Mouse (Mus musculus) NIH3T3 (cell line): ENCODE results near the gene Hbq1b.
"Not testable (repeated sequence)": the region's sequence is repeated elsewhere in the genome, so short reads cannot be mapped to it uniquely, and the experiment has no call there.

Source experiments
- DNase-seq: peaks from one replicate; pipeline ENCODE4 v3.0.0-alpha.2; 2012; ENCODE audit warnings: low read depth

Hbq1b gene

DNA sequence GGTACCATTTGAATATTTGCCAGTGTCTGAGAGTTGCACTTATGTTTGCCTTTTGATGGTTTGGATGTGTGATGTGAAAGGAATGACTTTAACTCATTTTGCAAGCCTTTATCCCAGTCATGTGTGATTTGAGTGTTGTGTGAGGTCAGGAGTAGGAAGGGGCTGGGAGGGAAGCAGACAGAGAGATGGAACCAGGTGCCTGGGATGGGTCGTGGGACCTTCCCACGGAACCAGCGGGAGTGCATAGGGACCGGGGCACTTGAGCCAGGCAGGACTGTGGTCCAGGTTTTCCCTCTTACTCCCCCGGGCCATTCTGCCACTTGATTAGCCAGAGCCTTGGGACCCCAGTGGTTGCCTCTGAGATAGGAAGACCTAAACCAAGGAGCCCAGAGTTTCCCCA lies 18.8 kb upstream of the Hbq1b start:
- no peak for DNase-seq

DNA sequence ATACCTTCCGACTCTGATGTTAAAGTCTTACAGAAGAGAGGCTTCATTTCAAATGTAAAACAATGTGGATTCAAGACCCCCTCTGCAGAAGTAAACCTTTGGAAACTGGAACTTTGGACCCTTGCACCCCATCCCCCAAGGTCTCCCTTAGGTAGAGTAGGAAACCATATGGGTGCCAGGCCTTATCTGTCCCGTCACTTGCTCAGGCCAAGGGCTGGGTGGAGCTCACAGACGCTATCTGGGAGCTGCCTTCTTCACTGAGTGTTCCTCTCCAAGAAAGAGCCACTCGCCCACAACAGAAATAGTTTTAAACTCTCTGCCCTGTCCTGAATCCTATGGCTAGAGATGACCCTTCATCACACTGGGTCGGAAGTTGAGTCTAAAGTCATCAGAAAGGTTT lies 17.8 kb upstream of the Hbq1b start:
- DNase-seq = no peak

DNA sequence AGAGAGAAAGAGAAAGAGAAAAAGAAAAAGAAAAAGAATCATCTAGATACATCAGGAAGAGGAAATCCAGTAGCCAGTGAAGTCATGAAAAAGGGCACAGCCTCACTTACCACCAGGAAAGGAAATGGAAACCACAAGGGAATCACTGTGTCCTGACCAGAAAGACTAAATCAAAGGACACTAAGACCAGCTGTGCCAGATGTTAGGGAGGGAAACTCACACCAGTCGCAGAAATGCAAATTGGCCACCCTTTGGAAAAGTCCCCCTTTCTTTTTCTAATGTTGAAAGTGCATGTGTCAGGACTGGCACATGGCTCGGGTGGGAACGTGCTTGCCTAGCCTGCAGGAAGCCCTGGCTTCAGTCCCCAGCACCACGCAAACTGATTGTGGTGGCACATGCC lies 15.6 kb upstream of the Hbq1b start:
- no peak for DNase-seq

DNA sequence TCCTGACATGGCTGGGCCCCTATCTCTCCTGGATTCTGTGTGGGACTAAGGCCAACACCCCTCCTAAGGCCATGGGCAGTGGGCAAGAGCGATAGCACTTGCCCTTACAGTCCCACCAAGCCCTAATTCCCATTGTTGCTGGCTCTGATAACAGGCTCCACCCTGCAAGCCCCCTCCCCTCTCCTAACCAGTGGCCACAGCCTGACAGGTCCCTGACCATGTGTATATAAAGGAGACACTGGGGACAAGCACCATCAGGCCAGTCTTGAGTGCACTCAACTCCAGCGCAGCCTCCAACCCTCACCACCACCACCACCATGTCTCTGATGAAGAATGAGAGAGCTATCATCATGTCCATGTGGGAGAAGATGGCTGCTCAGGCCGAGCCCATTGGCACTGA lies 10.4 kb upstream of the Hbq1b start, which contains the start of gene Hba-x:
Gene Hba-x, plus strand, starts transcription at position 54 of the 400 bp plus-strand sequence.
- no peak for DNase-seq

DNA sequence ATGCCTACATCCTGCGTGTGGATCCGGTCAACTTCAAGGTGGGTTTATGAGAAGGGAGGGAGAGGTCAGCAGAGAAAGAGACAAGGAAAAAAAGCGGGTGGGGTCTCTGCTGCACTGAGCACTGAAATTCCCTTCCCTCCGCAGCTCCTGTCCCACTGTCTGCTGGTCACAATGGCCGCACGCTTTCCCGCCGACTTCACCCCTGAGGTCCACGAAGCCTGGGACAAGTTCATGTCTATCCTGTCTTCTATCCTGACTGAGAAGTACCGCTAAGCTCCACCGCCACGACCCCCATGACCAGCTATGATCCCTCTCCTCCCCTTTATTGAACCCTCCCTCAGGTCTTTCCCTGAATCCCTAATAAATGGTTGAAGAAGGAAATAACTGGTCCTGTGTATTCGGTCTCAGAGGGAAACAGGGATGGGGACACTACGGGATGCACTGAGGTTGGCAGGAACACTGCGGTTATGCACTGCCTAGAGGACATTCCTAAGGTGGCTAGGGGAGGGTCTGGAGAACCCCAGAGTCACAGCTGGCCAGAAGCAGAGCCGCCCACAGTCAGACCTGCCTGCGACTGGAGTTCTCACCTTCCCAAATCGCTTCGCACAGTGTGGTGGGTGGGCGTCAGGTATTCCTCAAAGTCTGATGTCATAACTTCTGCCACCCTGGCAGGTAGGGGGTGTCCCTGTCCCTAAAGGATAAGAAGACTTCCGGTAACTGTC lies 8.9 kb upstream of the Hbq1b start:
- no peak for DNase-seq

DNA sequence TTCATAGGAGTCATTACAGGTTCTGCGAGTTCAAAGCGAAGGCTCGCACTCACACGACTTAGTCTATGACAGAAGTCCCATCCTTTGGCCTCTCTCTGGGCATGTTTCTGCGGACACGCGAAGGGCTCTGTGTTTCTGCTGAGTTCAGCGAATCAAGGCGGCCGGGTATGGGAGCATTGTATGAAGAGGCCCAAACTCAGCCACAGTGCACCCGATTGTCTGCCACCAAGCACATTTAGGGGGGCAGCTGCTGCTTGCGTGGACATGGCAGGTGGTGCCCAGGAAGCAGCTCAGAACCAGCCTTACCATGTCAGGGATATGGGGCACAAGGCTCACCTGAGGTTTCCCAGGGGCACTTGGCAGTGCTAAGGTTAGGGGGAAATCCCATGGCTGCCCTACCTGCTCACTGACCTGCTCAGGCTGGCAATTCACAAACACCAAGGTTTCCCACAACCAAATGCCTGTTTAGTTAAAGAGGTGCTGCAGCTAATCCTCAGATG lies 8.3 kb upstream of the Hbq1b start:
- DNase-seq = no peak

DNA sequence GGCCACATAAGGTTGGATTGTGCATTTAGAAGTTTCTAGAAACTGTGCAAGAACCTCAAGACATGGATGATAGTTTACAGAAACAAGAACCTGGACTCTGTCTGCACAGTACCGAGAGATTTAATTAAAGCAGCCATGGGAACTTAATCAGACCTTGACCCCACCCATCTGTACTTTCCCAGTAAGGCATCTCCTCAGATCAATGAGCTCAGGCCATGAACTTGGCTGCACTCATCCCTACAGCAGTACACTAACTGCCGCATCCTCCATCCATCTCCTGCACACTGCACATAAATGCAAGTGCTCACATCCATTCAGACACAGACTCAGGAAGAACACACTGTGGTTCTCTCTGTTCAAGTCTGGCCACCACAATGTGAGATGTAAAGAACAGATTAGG lies 6.1 kb upstream of the Hbq1b start:
- DNase-seq = no peak

DNA sequence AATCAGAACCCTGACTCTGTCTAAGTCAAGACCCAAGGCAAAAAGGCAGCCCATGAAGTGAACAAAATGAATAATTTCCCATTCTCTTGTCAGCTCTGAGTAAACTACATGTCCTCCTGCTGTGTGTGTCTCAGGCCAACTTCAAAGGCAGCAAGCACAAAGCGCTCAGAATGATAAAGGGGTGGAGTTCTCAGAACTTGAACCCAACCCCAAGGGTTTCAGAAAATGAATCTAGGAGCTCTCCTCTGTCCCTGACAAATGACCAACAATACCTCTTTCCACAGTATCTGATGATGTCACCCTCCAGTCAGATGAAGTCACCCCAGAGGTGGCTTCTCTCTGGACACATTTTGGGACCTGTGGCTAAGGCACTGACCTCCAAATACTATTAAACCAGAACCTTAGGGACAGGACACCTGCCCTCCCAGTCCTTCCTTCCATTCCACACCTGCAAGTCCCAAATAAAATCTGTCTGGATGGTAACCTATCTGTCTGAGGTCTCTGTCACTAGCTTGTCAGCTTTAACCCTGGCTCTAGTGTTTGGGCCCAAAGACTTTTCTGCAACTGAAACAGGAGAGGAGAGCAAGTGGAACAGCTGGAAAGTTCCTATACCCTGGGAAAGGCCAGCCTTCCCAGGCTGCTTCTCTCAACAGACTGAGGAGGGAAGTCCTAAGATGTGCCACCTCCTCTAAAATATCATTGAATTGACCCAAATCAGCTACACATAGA lies 5.2 kb upstream of the Hbq1b start:
- DNase-seq = no peak

DNA sequence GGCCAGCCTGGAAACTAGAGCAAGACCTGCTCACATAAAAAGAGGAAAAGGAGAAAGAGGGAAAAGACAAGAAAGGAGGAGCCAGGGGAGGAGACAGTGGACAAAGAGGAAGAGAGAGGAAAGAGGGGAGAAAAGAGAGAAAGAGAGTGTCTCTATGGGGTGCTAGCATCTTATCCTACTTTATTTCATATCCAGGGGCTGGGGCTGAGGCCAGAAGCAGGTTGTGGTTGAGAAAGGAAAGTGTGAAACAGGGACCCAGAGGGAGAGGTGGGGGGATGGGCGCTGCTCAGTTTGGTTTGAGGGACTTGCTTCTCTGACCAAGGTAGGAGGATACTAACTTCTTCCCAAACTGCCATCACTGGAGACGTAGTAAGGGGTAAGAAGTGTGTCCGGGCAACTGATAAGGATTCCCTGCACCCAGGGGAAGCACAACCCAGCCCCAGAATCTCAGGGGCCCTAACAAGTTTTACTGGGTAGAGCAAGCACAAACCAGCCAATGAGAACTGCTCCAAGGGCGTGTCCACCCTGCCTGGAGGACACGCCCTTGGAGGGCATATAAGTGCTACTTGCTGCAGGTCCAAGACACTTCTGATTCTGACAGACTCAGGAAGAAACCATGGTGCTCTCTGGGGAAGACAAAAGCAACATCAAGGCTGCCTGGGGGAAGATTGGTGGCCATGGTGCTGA lies 3.5 kb upstream of the Hbq1b start, which contains the start of gene Hba-a1:
Gene Hba-a1, plus strand, starts transcription at position 421 of the 687 bp plus-strand sequence.
- not testable (repeated sequence) for DNase-seq

DNA sequence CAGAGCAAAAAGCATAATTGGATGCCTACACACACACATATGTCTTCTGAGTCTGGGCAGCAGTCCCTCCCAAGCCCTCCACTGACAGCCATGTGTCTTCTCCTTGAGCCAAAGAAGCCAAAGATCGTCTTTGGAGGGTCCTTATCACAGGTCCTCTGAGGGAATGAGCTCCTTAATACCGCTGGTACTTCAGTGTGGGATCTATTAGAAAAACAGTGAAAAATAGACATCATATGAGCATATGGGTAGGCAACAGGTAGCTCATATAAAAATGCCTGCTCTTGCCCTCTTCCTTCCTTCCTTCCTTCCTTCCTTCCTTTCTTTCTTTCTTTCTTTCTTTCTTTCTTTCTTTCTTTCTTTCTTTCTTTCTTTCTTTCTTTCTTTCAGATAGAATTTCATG lies 2.2 kb upstream of the Hbq1b start:
- DNase-seq = not testable (repeated sequence)

DNA sequence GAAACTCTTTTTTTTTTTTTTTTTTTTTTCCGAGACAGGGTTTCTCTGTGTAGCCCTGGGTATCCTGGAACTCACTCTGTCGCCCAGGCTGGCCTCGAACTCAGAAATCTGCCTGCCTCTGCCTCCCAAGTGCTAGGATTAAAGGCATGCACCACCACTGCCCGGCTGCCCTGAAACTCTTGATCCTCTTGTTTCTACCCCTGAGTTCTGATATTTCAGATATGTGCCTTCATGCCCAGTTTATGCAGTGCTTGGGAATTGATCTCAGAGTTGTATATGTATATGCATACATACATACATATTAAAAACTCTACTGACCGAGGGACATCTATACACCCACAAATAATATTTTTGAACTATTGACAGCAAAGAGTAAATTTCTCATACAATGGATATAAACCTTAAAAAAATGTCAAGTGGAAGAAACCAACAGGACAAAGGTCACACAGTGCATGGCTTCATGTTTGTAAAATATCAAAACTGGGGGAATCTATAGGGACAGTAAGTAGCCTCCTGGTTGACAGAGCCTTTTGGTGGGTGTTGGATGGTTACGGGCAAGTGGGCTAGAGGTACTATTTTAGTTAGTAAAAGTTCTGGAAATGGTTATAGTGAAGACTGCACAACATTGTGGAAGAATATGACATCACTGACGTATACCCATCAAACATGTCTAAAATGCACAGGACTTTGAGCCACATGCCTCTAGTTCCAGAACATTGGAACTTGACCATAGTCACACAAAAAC lies 1.6 kb upstream of the Hbq1b start:
- no peak for DNase-seq

DNA sequence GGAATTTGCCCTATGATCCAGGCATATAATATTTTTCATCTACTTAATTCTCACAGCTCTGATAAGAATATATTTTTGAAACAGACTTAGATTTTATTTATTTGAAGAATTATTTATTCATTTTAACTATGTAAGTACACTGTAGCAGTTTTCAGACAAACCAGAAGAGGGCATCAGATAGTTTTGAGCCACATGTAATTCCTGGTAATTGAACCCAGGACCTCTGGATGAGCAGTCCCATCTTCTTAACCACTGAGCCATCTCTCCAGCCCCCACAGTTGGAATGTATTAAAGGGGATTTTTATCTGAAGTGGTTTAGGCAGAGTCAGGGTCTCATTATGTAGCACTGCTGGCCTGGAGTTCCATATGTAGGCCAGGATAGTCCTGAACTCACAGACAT lies 878 bp upstream of the Hbq1b start:
- not testable (repeated sequence) for DNase-seq

DNA sequence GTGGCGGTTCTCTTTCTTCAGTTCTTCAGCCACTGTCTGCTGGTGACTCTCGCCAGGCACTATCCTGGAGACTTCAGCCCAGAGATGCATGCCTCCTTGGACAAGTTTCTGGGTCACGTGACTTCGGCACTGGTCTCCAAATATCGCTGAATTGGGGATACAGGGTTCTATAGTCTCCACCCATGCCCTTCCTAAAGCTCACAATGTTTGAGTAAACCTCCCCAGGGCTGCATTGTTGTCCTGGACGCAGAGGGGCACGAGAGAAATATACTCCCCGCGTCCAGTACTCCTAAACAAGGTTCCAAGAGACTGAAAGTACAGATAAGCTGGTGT lies 694 bp downstream of the Hbq1b start:
- no peak for DNase-seq

DNA sequence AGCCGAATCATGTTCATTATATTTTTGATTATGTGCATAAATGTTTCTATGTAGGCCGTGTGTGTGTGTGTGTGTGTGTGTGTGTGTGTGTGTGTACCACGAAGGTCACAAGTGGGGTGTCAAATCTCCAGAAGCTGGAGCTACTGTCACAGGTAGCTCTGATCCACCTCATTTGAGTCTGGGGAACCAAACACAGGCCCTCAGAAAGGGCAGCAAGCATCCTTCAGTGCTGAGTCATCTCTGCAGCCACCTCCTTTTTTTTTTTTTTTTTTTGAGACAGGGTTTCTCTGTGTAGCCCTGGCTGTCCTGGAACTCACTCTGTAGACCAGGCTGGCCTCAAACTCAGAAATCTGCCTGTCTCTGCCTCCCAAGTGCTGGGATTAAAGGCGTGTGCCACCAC lies 6.1 kb downstream of the Hbq1b start:
- peak; percentile 37 for DNase-seq

DNA sequence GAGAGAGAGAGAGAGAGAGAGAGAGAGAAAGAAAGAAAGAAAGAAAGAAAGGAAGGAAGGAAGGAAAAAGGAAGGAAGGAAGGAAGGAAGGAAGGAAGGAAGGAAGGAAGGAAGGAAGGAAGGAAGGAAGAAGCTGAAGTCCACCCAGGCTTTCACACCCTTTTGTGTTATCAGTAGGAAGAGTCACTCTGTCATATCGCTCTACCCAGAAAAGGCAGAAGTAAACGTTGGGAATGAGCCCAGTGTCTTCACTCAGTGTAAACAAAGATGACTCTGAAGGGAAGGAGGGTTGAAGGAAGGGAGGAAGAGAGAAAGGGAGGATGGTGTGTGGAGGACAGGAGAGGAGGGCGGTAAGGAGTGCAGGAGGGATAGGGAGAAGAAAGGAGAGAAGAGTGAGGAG lies 6.7 kb downstream of the Hbq1b start:
- not testable (repeated sequence) for DNase-seq

DNA sequence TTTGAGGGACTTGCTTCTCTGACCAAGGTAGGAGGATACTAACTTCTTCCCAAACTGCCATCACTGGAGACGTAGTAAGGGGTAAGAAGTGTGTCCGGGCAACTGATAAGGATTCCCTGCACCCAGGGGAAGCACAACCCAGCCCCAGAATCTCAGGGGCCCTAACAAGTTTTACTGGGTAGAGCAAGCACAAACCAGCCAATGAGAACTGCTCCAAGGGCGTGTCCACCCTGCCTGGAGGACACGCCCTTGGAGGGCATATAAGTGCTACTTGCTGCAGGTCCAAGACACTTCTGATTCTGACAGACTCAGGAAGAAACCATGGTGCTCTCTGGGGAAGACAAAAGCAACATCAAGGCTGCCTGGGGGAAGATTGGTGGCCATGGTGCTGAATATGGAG lies 9.4 kb downstream of the Hbq1b start, which contains the start of gene Hba-a2:
Gene Hba-a2, plus strand, starts transcription at position 287 of the 400 bp plus-strand sequence.
- DNase-seq = not testable (repeated sequence)

DNA sequence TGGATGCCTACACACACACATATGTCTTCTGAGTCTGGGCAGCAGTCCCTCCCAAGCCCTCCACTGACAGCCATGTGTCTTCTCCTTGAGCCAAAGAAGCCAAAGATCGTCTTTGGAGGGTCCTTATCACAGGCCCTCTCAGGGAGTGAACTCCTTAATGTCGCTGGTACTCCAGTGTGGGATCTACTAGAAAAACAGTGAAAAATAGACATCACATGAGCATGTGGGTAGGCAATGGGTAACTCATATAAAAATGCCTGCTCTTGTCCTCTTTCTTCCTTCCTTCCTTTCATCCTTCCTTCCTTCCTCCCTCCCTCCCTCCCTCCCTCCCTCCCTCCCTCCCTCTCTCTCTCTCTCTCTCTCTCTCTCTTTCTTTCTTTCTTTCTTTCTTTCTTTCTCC lies 10.7 kb downstream of the Hbq1b start:
- not testable (repeated sequence) for DNase-seq

DNA sequence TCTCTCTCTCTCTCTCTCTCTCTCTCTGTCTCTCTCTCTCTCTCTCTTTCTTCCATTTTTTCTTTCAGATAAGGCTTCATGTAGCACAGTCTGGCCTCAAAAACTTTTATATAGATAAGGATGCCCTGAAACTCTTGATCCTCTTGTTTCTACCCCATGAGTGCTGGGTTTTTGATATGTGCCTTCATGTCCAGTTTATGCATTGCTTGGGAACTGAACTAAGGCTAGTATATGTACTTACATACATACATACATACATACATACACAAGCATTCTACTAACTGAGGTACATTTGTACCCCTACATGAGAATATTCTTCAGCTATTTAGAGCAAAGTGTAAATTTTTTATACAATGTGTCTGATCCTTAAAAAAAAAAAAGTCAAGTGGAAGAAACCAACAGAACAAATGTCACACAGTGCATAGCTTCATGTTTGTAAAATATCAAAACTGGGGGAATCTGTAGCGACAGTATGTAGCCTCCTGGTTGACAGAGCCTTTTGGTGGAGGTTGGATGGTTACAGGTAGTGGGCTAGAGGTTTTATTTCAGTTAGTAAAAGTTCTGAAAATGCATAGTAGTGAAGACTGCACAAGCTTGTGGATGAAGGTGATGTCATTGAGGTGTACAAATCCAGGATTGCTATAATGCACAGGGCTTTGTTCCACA lies 11.2 kb downstream of the Hbq1b start:
- DNase-seq = no peak

DNA sequence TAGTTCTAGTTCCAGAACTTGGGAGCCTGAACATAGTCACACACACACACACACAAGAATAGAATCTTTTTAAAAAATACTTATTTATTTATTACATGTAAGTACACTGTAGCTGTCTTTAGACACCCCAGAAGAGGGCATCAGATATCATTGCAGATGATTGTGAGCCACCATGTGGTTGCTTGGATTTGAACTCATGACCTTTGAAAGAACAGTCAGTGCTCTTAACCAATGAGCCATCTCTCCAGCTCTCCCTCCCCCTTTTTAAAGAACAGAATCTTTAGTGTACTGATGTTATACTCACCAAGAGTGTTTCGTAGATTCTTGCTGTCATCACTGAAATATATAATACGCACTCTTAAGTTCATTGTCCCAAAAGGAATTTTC lies 11.8 kb downstream of the Hbq1b start:
- no peak for DNase-seq

DNA sequence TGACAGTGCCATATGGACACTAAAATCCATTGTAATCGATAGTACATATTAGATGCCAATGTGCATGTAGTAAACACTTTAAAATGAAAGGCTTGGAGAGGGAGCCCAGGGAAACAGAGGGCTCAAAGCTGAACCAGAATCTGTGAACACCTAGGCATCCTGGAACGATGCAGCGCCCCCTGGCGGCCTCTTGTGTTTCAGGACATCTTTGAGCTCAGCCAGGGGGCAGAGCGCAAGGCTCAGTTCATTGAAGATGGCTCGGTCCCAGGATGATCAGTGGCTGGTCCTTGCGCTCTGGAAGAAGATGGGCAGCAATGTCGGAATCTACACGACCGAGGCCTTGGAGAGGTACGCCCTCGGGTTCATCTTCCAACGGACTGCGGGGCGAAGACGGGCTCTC lies 13.1 kb downstream of the Hbq1b start, which contains the start of gene Hbq1a:
Gene Hbq1a, plus strand, starts transcription at position 205 of the 400 bp plus-strand sequence.
- DNase-seq = peak; percentile 36
